Mouse (Mus musculus) brown adipose tissue, adult 24 weeks (tissue): ENCODE results near the gene Crim1. TPM values are rescaled to one million over a fixed set of nuclear protein-coding genes. Genes with fewer than 3 reads are reported as not detected.
A peak's percentile ranks its signal among the peaks of the same experiment; 100 is the strongest.

Experiments
- H3K27ac ChIP-seq: fragments of 200-500 bp; replicated peaks from 2 replicates; pipeline ENCODE4 v1.5.1; 2012; ENCODE audit warnings: low read depth, mild to moderate bottlenecking, low read length
- H3K4me1 ChIP-seq: fragments of 200-500 bp; 2 replicates; pipeline ENCODE4 v1.6.1; 2012; ENCODE audit warnings: low read length, mixed read lengths; ENCODE audit not compliant: control insufficient read depth, insufficient read depth, insufficient read length
- H3K4me3 ChIP-seq: fragments of 200-500 bp; 2 replicates; pipeline ENCODE4 v1.5.1; 2012; ENCODE audit warnings: low read depth, mild to moderate bottlenecking, low read length, moderate library complexity; ENCODE audit not compliant: insufficient read depth
- polyA plus RNA-seq: library from polyadenylated mRNA; stranded (reverse); fragments of >200 nt; gene quantifications from 2 replicates; pipeline ENCODE4 v1.2.4, GENCODE M21; 2012; ENCODE audit not compliant: missing spikeins, insufficient read depth, insufficient read length

Crim1 gene
- polyA plus RNA-seq, 1 experiment, result 6.8 TPM

GRCm38 (mm10) chr17:78400130-78400840, 200.2 kb downstream of the Crim1 start:
- no peak overlapping the region for H3K4me3 ChIP-seq
- peaks cover 28% of the 10 kb centered on the region for H3K4me1 ChIP-seq
- peak overlapping the region; percentile 64; the same call in 1 of the 2 replicates for H3K27ac ChIP-seq

GRCm38 (mm10) chr17:78401311-78401710, 201.3 kb downstream of the Crim1 start:
- Histone ChIP-seq H3K27ac (peak overlapping the region; percentile 86), H3K4me1 (peaks cover 34% of the 10 kb centered on the region), H3K4me3 (no peak overlapping the region)

GRCm38 (mm10) chr17:78401713-78402112, 201.7 kb downstream of the Crim1 start:
- Histone ChIP-seq H3K4me1 (peaks cover 36% of the 10 kb centered on the region), H3K27ac (peak overlapping the region; percentile 86), H3K4me3 (no peak overlapping the region)

- Histone ChIP-seq H3K27ac (peak overlapping the region; percentile 86), H3K4me1 (peaks cover 41% of the 10 kb centered on the region), H3K4me3 (no peak overlapping the region)
Measured at GRCm38 (mm10) chr17:78402174-78402573, 202.1 kb downstream of the Crim1 start.

GRCm38 (mm10) chr17:78403229-78403628, 203.2 kb downstream of the Crim1 start:
- Histone ChIP-seq H3K4me3 (no peak overlapping the region), H3K27ac (peak overlapping the region; percentile 85)

GRCm38 (mm10) chr17:78403804-78404203, 203.8 kb downstream of the Crim1 start:
- Histone ChIP-seq H3K4me3 (no peak overlapping the region), H3K4me1 (peaks cover 49% of the 10 kb centered on the region), H3K27ac (peak overlapping the region; percentile 85)

More at GRCm38 (mm10) chr17:78403229-78403628, 203.2 kb downstream of the Crim1 start:
- peaks cover 43% of the 10 kb centered on the region for H3K4me1 ChIP-seq

- Histone ChIP-seq H3K4me1 (peaks cover 58% of the 10 kb centered on the region), H3K4me3 (no peak overlapping the region), H3K27ac (peak overlapping the region; percentile 0)
Measured at GRCm38 (mm10) chr17:78405336-78405735, 205.3 kb downstream of the Crim1 start.

- Histone ChIP-seq H3K4me3 (peak overlapping the region; percentile 17), H3K4me1 (peaks cover 53% of the 10 kb centered on the region), H3K27ac (peak overlapping the region; percentile 100)
Measured at GRCm38 (mm10) chr17:78406854-78407253, 206.8 kb downstream of the Crim1 start.

GRCm38 (mm10) chr17:78407581-78407980, 207.5 kb downstream of the Crim1 start:
- H3K27ac ChIP-seq, result peak overlapping the region; percentile 2
- no peak overlapping the region for H3K4me3 ChIP-seq
- H3K4me1 ChIP-seq, result peaks cover 52% of the 10 kb centered on the region

GRCm38 (mm10) chr17:78408386-78408785, 208.3 kb downstream of the Crim1 start:
- Histone ChIP-seq H3K4me1 (peaks cover 52% of the 10 kb centered on the region), H3K4me3 (no peak overlapping the region), H3K27ac (peak overlapping the region; percentile 85)

- H3K4me1 ChIP-seq, result peaks cover 48% of the 10 kb centered on the region
- H3K4me3 ChIP-seq, result no peak overlapping the region
- peak overlapping the region; percentile 6 for H3K27ac ChIP-seq
Measured at GRCm38 (mm10) chr17:78409900-78410299, 209.9 kb downstream of the Crim1 start.

- Histone ChIP-seq H3K27ac (peak overlapping the region; percentile 94), H3K4me3 (no peak overlapping the region), H3K4me1 (peaks cover 28% of the 10 kb centered on the region; the same call in 1 of the 2 replicates)
Measured at GRCm38 (mm10) chr17:78415255-78415654, 215.2 kb downstream of the Crim1 start.

- Histone ChIP-seq H3K4me3 (peak within 1 kb of the TSS; percentile 93), H3K27ac (peak within 1 kb of the TSS; percentile 95), H3K4me1 (peaks cover 22% of the 10 kb centered on the region; the same call in 1 of the 2 replicates)
Measured at GRCm38 (mm10) chr17:78417381-78418281, 217.6 kb downstream of the Crim1 start, which contains the start of gene Fez2. TSS of gene Fez2 (minus strand) at chr17:78418152.

GRCm38 (mm10) chr17:78419216-78419615, 219.2 kb downstream of the Crim1 start:
- H3K27ac ChIP-seq, result no peak overlapping the region
- no peak overlapping the region for H3K4me3 ChIP-seq

GRCm38 (mm10) chr17:78425026-78425425, 225.0 kb downstream of the Crim1 start:
- Histone ChIP-seq H3K4me1 (no peaks in the 10 kb centered on the region), H3K27ac (no peak overlapping the region), H3K4me3 (no peak overlapping the region)

More at GRCm38 (mm10) chr17:78419216-78419615, 219.2 kb downstream of the Crim1 start:
- peaks cover 16% of the 10 kb centered on the region; the same call in 1 of the 2 replicates for H3K4me1 ChIP-seq
